Mouse (Mus musculus): ENCODE results near the gene Myh11. TPM values are rescaled to one million over a fixed set of nuclear protein-coding genes. Genes with fewer than 3 reads are reported as not detected.
A peak's percentile ranks its signal among the peaks of the same experiment; 100 is the strongest.

Gene Myh11
- polyA plus RNA-seq, 1 experiment from 2014 or later = 0.27 TPM

GRCm38 (mm10) chr16:14262410-14262809 lies 28.8 kb downstream of the Myh11 start:
- WGBS = 89% methylated on average over 1 of the region's 1 CpGs
- H3K36me3 ChIP-seq = no peaks in the 10 kb centered on the region
- no peak overlapping the region for H3K27ac ChIP-seq
- no peak overlapping the region for H3K4me3 ChIP-seq
- no peaks in the 10 kb centered on the region for H3K4me1 ChIP-seq
- no peak overlapping the region for H3K9ac ChIP-seq
- H3K9me3 ChIP-seq = no peaks in the 10 kb centered on the region
- H3K27me3 ChIP-seq (replicated peaks) = no peaks in the 10 kb centered on the region
- no peak for ATAC-seq (ENCODE audit: low FRiP score, low read depth)
- H3K4me2 ChIP-seq (replicated peaks) = no peak overlapping the region

- no peaks in the 10 kb centered on the region for H3K36me3 ChIP-seq
- H3K27me3 ChIP-seq (replicated peaks) = no peaks in the 10 kb centered on the region
- H3K4me1 ChIP-seq = no peaks in the 10 kb centered on the region
- 35% methylated on average over 2 of the region's 2 CpGs for WGBS
- H3K4me3 ChIP-seq = no peak overlapping the region
- ATAC-seq (ENCODE audit: low FRiP score, low read depth) = no peak
- no peak overlapping the region for H3K4me2 ChIP-seq (replicated peaks)
- no peaks in the 10 kb centered on the region for H3K9me3 ChIP-seq
- no peak overlapping the region for H3K27ac ChIP-seq
- H3K9ac ChIP-seq = no peak overlapping the region
Observed at GRCm38 (mm10) chr16:14258856-14259255, 32.3 kb downstream of the Myh11 start.

- no peak overlapping the region for H3K4me3 ChIP-seq
- no peaks in the 10 kb centered on the region for H3K27me3 ChIP-seq (replicated peaks)
- no peaks in the 10 kb centered on the region for H3K4me1 ChIP-seq
- 90% methylated on average over 3 of the region's 3 CpGs for whole genome bisulfite sequencing
- no peak overlapping the region for H3K4me2 ChIP-seq (replicated peaks)
- ATAC-seq (ENCODE audit: low FRiP score, low read depth) = no peak
- H3K9me3 ChIP-seq = no peaks in the 10 kb centered on the region
- H3K27ac ChIP-seq = no peak overlapping the region
- no peak overlapping the region for H3K9ac ChIP-seq
- no peaks in the 10 kb centered on the region for H3K36me3 ChIP-seq
Observed at GRCm38 (mm10) chr16:14253586-14253985, 37.6 kb downstream of the Myh11 start.

GRCm38 (mm10) chr16:14252877-14253276 lies 38.3 kb downstream of the Myh11 start:
- no peaks in the 10 kb centered on the region for H3K27me3 ChIP-seq (replicated peaks)
- H3K9me3 ChIP-seq = no peaks in the 10 kb centered on the region
- no peak overlapping the region for H3K27ac ChIP-seq
- 86% methylated on average over 4 of the region's 4 CpGs for WGBS
- no peak overlapping the region for H3K4me2 ChIP-seq (replicated peaks)
- H3K36me3 ChIP-seq = no peaks in the 10 kb centered on the region
- no peak overlapping the region for H3K9ac ChIP-seq
- ATAC-seq (ENCODE audit: low FRiP score, low read depth) = no peak
- no peak overlapping the region for H3K4me3 ChIP-seq
- no peaks in the 10 kb centered on the region for H3K4me1 ChIP-seq

GRCm38 (mm10) chr16:14249913-14250312 lies 41.3 kb downstream of the Myh11 start:
- no peak overlapping the region for H3K9ac ChIP-seq
- H3K27me3 ChIP-seq (replicated peaks) = no peaks in the 10 kb centered on the region
- H3K4me1 ChIP-seq = no peaks in the 10 kb centered on the region
- no peaks in the 10 kb centered on the region for H3K9me3 ChIP-seq
- H3K4me3 ChIP-seq = no peak overlapping the region
- no peak for ATAC-seq (ENCODE audit: low FRiP score, low read depth)
- no peaks in the 10 kb centered on the region for H3K36me3 ChIP-seq
- no peak overlapping the region for H3K4me2 ChIP-seq (replicated peaks)
- WGBS = 64% methylated on average over 1 of the region's 1 CpGs
- H3K27ac ChIP-seq = no peak overlapping the region

GRCm38 (mm10) chr16:14242553-14242952 lies 48.6 kb downstream of the Myh11 start:
- H3K4me3 ChIP-seq = no peak overlapping the region
- no peak overlapping the region for H3K9ac ChIP-seq
- no peak overlapping the region for H3K27ac ChIP-seq
- no peaks in the 10 kb centered on the region for H3K27me3 ChIP-seq (replicated peaks)
- H3K36me3 ChIP-seq = no peaks in the 10 kb centered on the region
- no peak for ATAC-seq (ENCODE audit: low FRiP score, low read depth)
- no peaks in the 10 kb centered on the region for H3K4me1 ChIP-seq
- WGBS = 31% methylated on average over 2 of the region's 2 CpGs
- no peak overlapping the region for H3K4me2 ChIP-seq (replicated peaks)
- H3K9me3 ChIP-seq = no peaks in the 10 kb centered on the region

GRCm38 (mm10) chr16:14242059-14242458 lies 49.1 kb downstream of the Myh11 start:
- Histone ChIP-seq H3K27me3 (replicated peaks) (no peaks in the 10 kb centered on the region), H3K27ac (no peak overlapping the region), H3K4me2 (replicated peaks) (no peak overlapping the region), H3K9ac (no peak overlapping the region), H3K4me3 (no peak overlapping the region), H3K4me1 (no peaks in the 10 kb centered on the region), H3K9me3 (no peaks in the 10 kb centered on the region), H3K36me3 (no peaks in the 10 kb centered on the region)
- 87% methylated on average over 3 of the region's 3 CpGs for WGBS
- ATAC-seq (ENCODE audit: low FRiP score, low read depth) = no peak

- no peaks in the 10 kb centered on the region for H3K9me3 ChIP-seq
- peak; percentile 53; the same call in 1 of the 2 replicates for ATAC-seq (ENCODE audit: low FRiP score, low read depth)
- no peaks in the 10 kb centered on the region for H3K27me3 ChIP-seq (replicated peaks)
- no peak overlapping the region for H3K9ac ChIP-seq
- H3K4me3 ChIP-seq = no peak overlapping the region
- WGBS = 31% methylated on average over 6 of the region's 6 CpGs
- no peaks in the 10 kb centered on the region for H3K4me1 ChIP-seq
- H3K4me2 ChIP-seq (replicated peaks) = no peak overlapping the region
- H3K27ac ChIP-seq = no peak overlapping the region
- H3K36me3 ChIP-seq = no peaks in the 10 kb centered on the region
Observed at GRCm38 (mm10) chr16:14237100-14237723, 54.0 kb downstream of the Myh11 start.

- ATAC-seq (ENCODE audit: low FRiP score, low read depth) = no peak
- 93% methylated on average over 3 of the region's 3 CpGs for WGBS
- Histone ChIP-seq H3K9me3 (no peaks in the 10 kb centered on the region), H3K27me3 (replicated peaks) (no peaks in the 10 kb centered on the region), H3K4me3 (no peak overlapping the region), H3K4me1 (no peaks in the 10 kb centered on the region), H3K4me2 (replicated peaks) (no peak overlapping the region), H3K36me3 (no peaks in the 10 kb centered on the region), H3K9ac (no peak overlapping the region), H3K27ac (no peak overlapping the region)
Observed at GRCm38 (mm10) chr16:14215156-14215555, 76.0 kb downstream of the Myh11 start.

GRCm38 (mm10) chr16:14198798-14199197 lies 92.4 kb downstream of the Myh11 start:
- WGBS = 73% methylated on average over 4 of the region's 4 CpGs
- Histone ChIP-seq H3K4me1 (no peaks in the 10 kb centered on the region), H3K27ac (no peak overlapping the region), H3K27me3 (replicated peaks) (no peaks in the 10 kb centered on the region), H3K4me3 (no peak overlapping the region), H3K36me3 (no peaks in the 10 kb centered on the region), H3K9me3 (no peaks in the 10 kb centered on the region), H3K4me2 (replicated peaks) (no peak overlapping the region), H3K9ac (no peak overlapping the region)
- ATAC-seq (ENCODE audit: low FRiP score, low read depth) = no peak

GRCm38 (mm10) chr16:14195427-14195826 lies 95.7 kb downstream of the Myh11 start:
- Histone ChIP-seq H3K36me3 (peaks cover 22% of the 10 kb centered on the region), H3K27ac (no peak overlapping the region), H3K9me3 (no peaks in the 10 kb centered on the region), H3K27me3 (replicated peaks) (no peaks in the 10 kb centered on the region), H3K9ac (no peak overlapping the region), H3K4me2 (replicated peaks) (no peak overlapping the region), H3K4me3 (no peak overlapping the region), H3K4me1 (no peaks in the 10 kb centered on the region)
- 27% methylated on average over 1 of the region's 1 CpGs for WGBS
- no peak for ATAC-seq (ENCODE audit: low FRiP score, low read depth)

- Histone ChIP-seq H3K9me3 (no peaks in the 10 kb centered on the region), H3K4me2 (replicated peaks) (no peak overlapping the region), H3K27ac (no peak overlapping the region), H3K4me3 (no peak overlapping the region), H3K27me3 (replicated peaks) (no peaks in the 10 kb centered on the region), H3K36me3 (peaks cover 32% of the 10 kb centered on the region), H3K4me1 (no peaks in the 10 kb centered on the region), H3K9ac (no peak overlapping the region)
- 77% methylated on average over 9 of the region's 9 CpGs for WGBS
- no peak for ATAC-seq (ENCODE audit: low FRiP score, low read depth)
Observed at GRCm38 (mm10) chr16:14194164-14194950, 96.8 kb downstream of the Myh11 start.

- no peaks in the 10 kb centered on the region for H3K9me3 ChIP-seq
- peaks cover 86% of the 10 kb centered on the region for H3K36me3 ChIP-seq
- 94% methylated on average over 5 of the region's 5 CpGs for WGBS
Observed at GRCm38 (mm10) chr16:14185516-14185915, 105.7 kb downstream of the Myh11 start.

More at GRCm38 (mm10) chr16:14185516-14185915, 105.7 kb downstream of the Myh11 start:
- ATAC-seq (ENCODE audit: low FRiP score, low read depth) = no peak
- Histone ChIP-seq H3K4me3 (no peak overlapping the region), H3K4me2 (replicated peaks) (no peak overlapping the region), H3K27ac (no peak overlapping the region), H3K9ac (no peak overlapping the region), H3K27me3 (replicated peaks) (no peaks in the 10 kb centered on the region), H3K4me1 (no peaks in the 10 kb centered on the region)
